Comparison of ENCODE assay signal across 10 mouse cellular contexts in the genomic region with DNA sequence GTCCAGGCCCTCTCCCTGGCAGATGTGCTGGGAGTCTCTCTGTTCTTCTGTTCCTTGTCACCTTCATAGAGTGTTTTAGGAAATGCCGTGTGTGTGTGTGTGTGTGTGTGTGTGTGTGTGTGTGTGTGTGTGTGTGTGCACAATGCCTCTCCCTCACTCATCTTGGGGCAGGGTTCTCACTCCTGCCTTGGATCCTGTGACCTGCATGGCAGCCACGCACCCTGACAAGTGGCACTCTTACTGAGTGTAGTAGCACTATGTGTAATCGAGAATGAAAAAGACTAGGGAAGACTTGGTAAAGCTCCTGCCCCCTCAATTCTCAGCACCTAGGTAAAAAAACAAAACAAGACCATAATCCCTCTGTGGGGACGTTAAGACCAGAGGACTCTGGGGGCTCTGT. TPM values are rescaled to one million over a fixed set of nuclear protein-coding genes. Genes with fewer than 3 reads are reported as not detected.
DNase-seq lines count a peak whose midpoint lies in the region; ATAC-seq and TF ChIP-seq lines count a peak whose summit lies in the region.
"Had no signal": no experiment of that assay in that cellular context is flagged by ENCODE, and none has a peak within 500 bp of the region (broad histone marks: within the 10 kb centered on the region; RNA-seq: fewer than 3 reads in every experiment).

No protein-coding gene starts in this region.

- no peak for TF ChIP-seq EP300 in heart, postnatal 0 days (IDR thresholded peaks at IDR 0.05; ENCODE audit: low read depth)

- DNase-seq in heart, postnatal 0 days (ENCODE audit: low spot score) = peak; percentile 3
- no peak for DNase-seq in heart, adult 11 months
- DNase-seq in embryonic facial prominence, embryonic 11.5 days (ENCODE audit: low spot score) = no peak
- no peak for DNase-seq in urinary bladder, adult 2 months (ENCODE audit: low spot score)
- DNase-seq in spleen, postnatal 10 days (ENCODE audit: low spot score in 2 of 2) = no peak
- DNase-seq: thymus, postnatal 4 days had no signal

- H3K4me3 ChIP-seq in heart, postnatal 0 days (ENCODE audit: low read depth, low read length) = no peak overlapping the region
- H3K4me3 ChIP-seq in embryonic facial prominence, embryonic 11.5 days (ENCODE audit: low read depth, low read length) = no peak overlapping the region
- no peak overlapping the region for H3K4me3 ChIP-seq in hindbrain, embryonic 13.5 days
- H3K4me3 ChIP-seq in midbrain, embryonic 16.5 days (ENCODE audit: low read depth, low read length) = no peak overlapping the region

- 42% methylated on average over 4 of the region's 4 CpGs for WGBS in heart, postnatal 0 days
- 66% methylated on average over 4 of the region's 4 CpGs for WGBS in embryonic facial prominence, embryonic 11.5 days
- 61% methylated on average over 4 of the region's 4 CpGs for WGBS in hindbrain, embryonic 13.5 days
- 41% methylated on average over 4 of the region's 4 CpGs for WGBS in midbrain, embryonic 16.5 days

- peak overlapping the region; percentile 71 for H3K27ac ChIP-seq in heart, postnatal 0 days (ENCODE audit: low read depth)
- H3K27ac ChIP-seq in embryonic facial prominence, embryonic 11.5 days (replicated peaks; ENCODE audit: low read depth, low read length) = no peak overlapping the region
- H3K27ac ChIP-seq in hindbrain, embryonic 13.5 days = peak overlapping the region; percentile 89
- peak overlapping the region; percentile 63 for H3K27ac ChIP-seq in midbrain, embryonic 16.5 days (ENCODE audit: low read length)

- no peaks in the 10 kb centered on the region for H3K27me3 ChIP-seq in heart, postnatal 0 days (ENCODE audit: control insufficient read depth, insufficient read depth, low read length)
- no peaks in the 10 kb centered on the region for H3K27me3 ChIP-seq in embryonic facial prominence, embryonic 11.5 days (ENCODE audit: control insufficient read depth, insufficient read depth, low read length)
- H3K27me3 ChIP-seq in hindbrain, embryonic 13.5 days = no peaks in the 10 kb centered on the region
- H3K27me3 ChIP-seq in midbrain, embryonic 16.5 days (ENCODE audit: control insufficient read depth, insufficient read depth, low read depth, low read length) = no peaks in the 10 kb centered on the region

- no peak overlapping the region for H3K9ac ChIP-seq in heart, postnatal 0 days (replicated peaks; ENCODE audit: low read depth, low read length)
- peak overlapping the region; percentile 48 for H3K9ac ChIP-seq in embryonic facial prominence, embryonic 11.5 days (replicated peaks; ENCODE audit: low read length)
- H3K9ac ChIP-seq in hindbrain, embryonic 13.5 days = peak overlapping the region; percentile 61
- peak overlapping the region; percentile 36; the same call in 1 of the 2 replicates for H3K9ac ChIP-seq in midbrain, embryonic 16.5 days (ENCODE audit: low read depth, low read length)

- peaks cover 51% of the 10 kb centered on the region for H3K4me1 ChIP-seq in heart, postnatal 0 days (ENCODE audit: control insufficient read depth, insufficient read depth)
- H3K4me1 ChIP-seq in embryonic facial prominence, embryonic 11.5 days (ENCODE audit: control insufficient read depth, insufficient read depth, low read length) = peaks cover 22% of the 10 kb centered on the region
- H3K4me1 ChIP-seq in hindbrain, embryonic 13.5 days (replicated peaks) = peaks cover 57% of the 10 kb centered on the region
- peaks cover 12% of the 10 kb centered on the region for H3K4me1 ChIP-seq in midbrain, embryonic 16.5 days (ENCODE audit: control insufficient read depth, insufficient read depth, low read length)

- H3K9me3 ChIP-seq in heart, postnatal 0 days (replicated peaks; ENCODE audit: control insufficient read depth, low read length) = no peaks in the 10 kb centered on the region
- H3K9me3 ChIP-seq in embryonic facial prominence, embryonic 11.5 days (replicated peaks; ENCODE audit: control insufficient read depth, low read length) = no peaks in the 10 kb centered on the region
- no peaks in the 10 kb centered on the region for H3K9me3 ChIP-seq in hindbrain, embryonic 13.5 days
- H3K9me3 ChIP-seq in midbrain, embryonic 16.5 days (replicated peaks; ENCODE audit: control insufficient read depth, low read length, poor library complexity, severe bottlenecking) = no peaks in the 10 kb centered on the region

- peaks cover 21% of the 10 kb centered on the region for H3K36me3 ChIP-seq in heart, postnatal 0 days (replicated peaks; ENCODE audit: control insufficient read depth, insufficient read depth, low read length)
- no peaks in the 10 kb centered on the region; the same call in 1 of the 2 replicates for H3K36me3 ChIP-seq in embryonic facial prominence, embryonic 11.5 days (replicated peaks; ENCODE audit: control insufficient read depth, insufficient read depth, low read depth, low read length)
- peaks cover 77% of the 10 kb centered on the region for H3K36me3 ChIP-seq in hindbrain, embryonic 13.5 days
- H3K36me3 ChIP-seq in midbrain, embryonic 16.5 days (ENCODE audit: control insufficient read depth, insufficient read depth, low read length) = peaks cover 17% of the 10 kb centered on the region; the same call in 1 of the 2 replicates

- no peak for TF ChIP-seq CTCF in heart, postnatal 0 days (IDR thresholded peaks at IDR 0.05; ENCODE audit: low read depth)

- no peak for ATAC-seq in heart, postnatal 0 days (ENCODE audit: insufficient read depth, low read depth)
- no peak for ATAC-seq in embryonic facial prominence, embryonic 11.5 days (replicated peaks; ENCODE audit: insufficient number of reproducible peaks, low FRiP score, low TSS enrichment, low read depth)
- ATAC-seq in hindbrain, embryonic 13.5 days (ENCODE audit: low FRiP score) = no peak
- no peak for ATAC-seq in midbrain, embryonic 16.5 days
- ATAC-seq in megakaryocyte-erythroid progenitor cell, adult 5-6 weeks (replicated peaks; ENCODE audit: low FRiP score, low TSS enrichment, poor library complexity, severe bottlenecking) = no peak

- H3K4me2 ChIP-seq in heart, postnatal 0 days (ENCODE audit: low read depth, low read length) = no peak overlapping the region
- H3K4me2 ChIP-seq in embryonic facial prominence, embryonic 11.5 days (ENCODE audit: low read depth, low read length) = no peak overlapping the region
- no peak overlapping the region for H3K4me2 ChIP-seq in hindbrain, embryonic 13.5 days
- no peak overlapping the region for H3K4me2 ChIP-seq in midbrain, embryonic 16.5 days (ENCODE audit: low read length)

RNA-seq across cellular contexts. Expression of a gene that starts 20.3 kb away (rescaled TPM):
- 34.2 and 45.7 TPM in 2 replicates for total RNA-seq in heart, postnatal 0 days (2014; rRNA removed; ENCODE audit: low replicate concordance)
- 26.5 and 27.8 TPM in 2 replicates for polyA plus RNA-seq in heart, postnatal 0 days (2015; fragmentation: Nextera tagmentation; extraction: Ambion mirVana)
- 62.6 and 67.8 TPM in 2 replicates for polyA plus RNA-seq in embryonic facial prominence, embryonic 11.5 days (2014; fragmentation: Nextera tagmentation; extraction: Ambion mirVana)
- 131 and 137 TPM in 2 replicates for polyA plus RNA-seq in hindbrain, embryonic 13.5 days (2015; fragmentation: Nextera tagmentation; extraction: Ambion mirVana)
- 194 and 202 TPM in 2 replicates for polyA plus RNA-seq in midbrain, embryonic 16.5 days (2015; fragmentation: Nextera tagmentation; extraction: Ambion mirVana)
- 101 and 108 TPM in 2 replicates for polyA plus RNA-seq in urinary bladder, adult 2 months (2012; rRNA removed)
- total RNA-seq in megakaryocyte-erythroid progenitor cell, adult 5-6 weeks (2014; fragmentation: Nextera tagmentation) = 15.7 and 20.4 TPM in 2 replicates
- 56.3 and 63.5 TPM in 2 replicates for total RNA-seq in megakaryocyte-erythroid progenitor cell, adult 5-6 weeks (2017)

RNA-seq across cellular contexts. Expression of a gene that starts 21.5 kb away (rescaled TPM):
- 0.23 and 1.4 TPM in 2 replicates for total RNA-seq in heart, postnatal 0 days (2014; rRNA removed; ENCODE audit: low replicate concordance)
- polyA plus RNA-seq in heart, postnatal 0 days (2015; fragmentation: Nextera tagmentation; extraction: Ambion mirVana) = 0.97 and 1.6 TPM in 2 replicates
- polyA plus RNA-seq in embryonic facial prominence, embryonic 11.5 days (2014; fragmentation: Nextera tagmentation; extraction: Ambion mirVana) = 15.4 and 20.0 TPM in 2 replicates
- 28.9 and 29.2 TPM in 2 replicates for polyA plus RNA-seq in hindbrain, embryonic 13.5 days (2015; fragmentation: Nextera tagmentation; extraction: Ambion mirVana)
- polyA plus RNA-seq in midbrain, embryonic 16.5 days (2015; fragmentation: Nextera tagmentation; extraction: Ambion mirVana) = 36.7 and 43.8 TPM in 2 replicates
- 3.8 and 5.6 TPM in 2 replicates for polyA plus RNA-seq in urinary bladder, adult 2 months (2012; rRNA removed)
- total RNA-seq in megakaryocyte-erythroid progenitor cell, adult 5-6 weeks (2014; fragmentation: Nextera tagmentation) = 0.45 and 1.7 TPM in 2 replicates
- total RNA-seq in megakaryocyte-erythroid progenitor cell, adult 5-6 weeks (2017) = 0.91 TPM in 1 of 2 replicates, not detected in the other

RNA-seq across cellular contexts. Expression of a gene that starts 36.9 kb away (rescaled TPM):
- 192 and 208 TPM in 2 replicates for total RNA-seq in heart, postnatal 0 days (2014; rRNA removed; ENCODE audit: low replicate concordance)
- 394 and 409 TPM in 2 replicates for polyA plus RNA-seq in heart, postnatal 0 days (2015; fragmentation: Nextera tagmentation; extraction: Ambion mirVana)
- 524 and 537 TPM in 2 replicates for polyA plus RNA-seq in embryonic facial prominence, embryonic 11.5 days (2014; fragmentation: Nextera tagmentation; extraction: Ambion mirVana)
- 369 and 380 TPM in 2 replicates for polyA plus RNA-seq in hindbrain, embryonic 13.5 days (2015; fragmentation: Nextera tagmentation; extraction: Ambion mirVana)
- 267 and 286 TPM in 2 replicates for polyA plus RNA-seq in midbrain, embryonic 16.5 days (2015; fragmentation: Nextera tagmentation; extraction: Ambion mirVana)
- polyA plus RNA-seq in urinary bladder, adult 2 months (2012; rRNA removed) = 911 and 1,027 TPM in 2 replicates
- 2,091 and 2,156 TPM in 2 replicates for total RNA-seq in megakaryocyte-erythroid progenitor cell, adult 5-6 weeks (2014; fragmentation: Nextera tagmentation)
- 1,518 and 2,802 TPM in 2 replicates for total RNA-seq in megakaryocyte-erythroid progenitor cell, adult 5-6 weeks (2017)

RNA-seq across cellular contexts. Expression of a gene that starts 43.4 kb away (rescaled TPM):
- not detected in 2 replicates for total RNA-seq in heart, postnatal 0 days (2014; rRNA removed; ENCODE audit: low replicate concordance)
- polyA plus RNA-seq in heart, postnatal 0 days (2015; fragmentation: Nextera tagmentation; extraction: Ambion mirVana) = not detected in 2 replicates
- polyA plus RNA-seq in embryonic facial prominence, embryonic 11.5 days (2014; fragmentation: Nextera tagmentation; extraction: Ambion mirVana) = not detected in 2 replicates
- polyA plus RNA-seq in hindbrain, embryonic 13.5 days (2015; fragmentation: Nextera tagmentation; extraction: Ambion mirVana) = 0.68 and 0.79 TPM in 2 replicates
- polyA plus RNA-seq in midbrain, embryonic 16.5 days (2015; fragmentation: Nextera tagmentation; extraction: Ambion mirVana) = 0.74 TPM in 1 of 2 replicates, not detected in the other
- 0.13 and 0.41 TPM in 2 replicates for polyA plus RNA-seq in urinary bladder, adult 2 months (2012; rRNA removed)
- total RNA-seq in megakaryocyte-erythroid progenitor cell, adult 5-6 weeks (2014; fragmentation: Nextera tagmentation) = 0.89 TPM in 1 of 2 replicates, not detected in the other
- 2.4 TPM in 1 of 2 replicates, not detected in the other for total RNA-seq in megakaryocyte-erythroid progenitor cell, adult 5-6 weeks (2017)
- total RNA-seq: adrenal gland, postnatal 36 days had no signal

RNA-seq across cellular contexts. Expression of a gene that starts 52.7 kb away (rescaled TPM):
- 3.2 and 3.5 TPM in 2 replicates for total RNA-seq in heart, postnatal 0 days (2014; rRNA removed; ENCODE audit: low replicate concordance)
- polyA plus RNA-seq in heart, postnatal 0 days (2015; fragmentation: Nextera tagmentation; extraction: Ambion mirVana) = 7.7 and 8.2 TPM in 2 replicates
- 12.9 and 13.1 TPM in 2 replicates for polyA plus RNA-seq in embryonic facial prominence, embryonic 11.5 days (2014; fragmentation: Nextera tagmentation; extraction: Ambion mirVana)
- polyA plus RNA-seq in hindbrain, embryonic 13.5 days (2015; fragmentation: Nextera tagmentation; extraction: Ambion mirVana) = 17.6 and 18.3 TPM in 2 replicates
- 15.9 and 17.2 TPM in 2 replicates for polyA plus RNA-seq in midbrain, embryonic 16.5 days (2015; fragmentation: Nextera tagmentation; extraction: Ambion mirVana)
- polyA plus RNA-seq in urinary bladder, adult 2 months (2012; rRNA removed) = 15.3 and 16.6 TPM in 2 replicates
- total RNA-seq in megakaryocyte-erythroid progenitor cell, adult 5-6 weeks (2014; fragmentation: Nextera tagmentation) = 17.7 and 18.9 TPM in 2 replicates
- 20.4 and 23.3 TPM in 2 replicates for total RNA-seq in megakaryocyte-erythroid progenitor cell, adult 5-6 weeks (2017)
